Mouse (Mus musculus) stomach, postnatal 0 days (tissue): ENCODE data around the gene Naa80. TPM values are rescaled to one million over a fixed set of nuclear protein-coding genes. Genes with fewer than 3 reads are reported as not detected.

Experiments
- ATAC-seq: fragments of 200-750 bp; cut with Nextera tagmentation; 2 replicates; pipeline ENCODE4 v1.8.0; 2017; ENCODE audit not compliant: low FRiP score, low TSS enrichment
- DNase-seq: peaks from one replicate; pipeline ENCODE4 v3.0.0-alpha.2; 2016; ENCODE audit warnings: low spot score
- H3K27ac ChIP-seq: fragments of 300-500 bp; sonication (generic); replicated peaks from 2 replicates; pipeline ENCODE4 v1.5.1; 2014; ENCODE audit warnings: mild to moderate bottlenecking, control low read depth
- H3K27me3 ChIP-seq: fragments of 300-500 bp; sonication (generic); 2 replicates; pipeline ENCODE4 v1.6.1; 2014; ENCODE audit warnings: low read length; ENCODE audit not compliant: control insufficient read depth, insufficient read depth
- H3K36me3 ChIP-seq: fragments of 300-500 bp; sonication (generic); 2 replicates; pipeline ENCODE4 v1.6.1; 2014; ENCODE audit warnings: low read length, mixed read lengths; ENCODE audit not compliant: control insufficient read depth, insufficient read depth
- H3K4me1 ChIP-seq: fragments of 300-500 bp; sonication (generic); replicated peaks from 2 replicates; pipeline ENCODE4 v1.6.1; 2014; ENCODE audit warnings: antibody characterized with exemption; ENCODE audit not compliant: control insufficient read depth, insufficient read depth
- H3K4me2 ChIP-seq: fragments of 300-500 bp; sonication (generic); replicated peaks from 2 replicates; pipeline ENCODE4 v1.6.1; 2014; ENCODE audit warnings: low read depth, mild to moderate bottlenecking, control low read depth, moderate library complexity
- H3K4me3 ChIP-seq: fragments of 300-500 bp; sonication (generic); 2 replicates; pipeline ENCODE4 v1.5.1; 2014; ENCODE audit warnings: low read depth, low read length, control low read depth
- H3K9ac ChIP-seq: fragments of 300-500 bp; sonication (generic); 2 replicates; pipeline ENCODE4 v1.6.1; 2014; ENCODE audit warnings: mild to moderate bottlenecking, low read length, control low read depth, mixed read lengths
- H3K9me3 ChIP-seq: fragments of 300-500 bp; sonication (generic); 2 replicates; pipeline ENCODE4 v1.6.1; 2016; ENCODE audit warnings: low read length; ENCODE audit not compliant: control insufficient read depth
- CTCF ChIP-seq: IDR thresholded peaks from 2 replicates; pipeline ENCODE4 v1.5.1; 2016; ENCODE audit warnings: antibody characterized with exemption, low read depth, mild to moderate bottlenecking, moderate library complexity
- EP300 ChIP-seq: optimal IDR thresholded peaks from 2 replicates; pipeline ENCODE3; 2016; ENCODE audit warnings: antibody characterized with exemption
- WGBS: fragments of 180-500 bp; shearing (Covaris S2); extraction: QIAGEN DNeasy Blood & Tissue Kit; methylation state at CpG from one replicate; pipeline ENCODE4 v1.1.7; 2014; 5-methylcytosine and 5-hydroxymethylcytosine counted together
- polyA plus RNA-seq: library from polyadenylated mRNA; unstranded; fragments of >200 nt; fragmentation: Nextera tagmentation; extraction: Ambion mirVana; gene quantifications from 2 replicates; pipeline ENCODE4 v1.2.1, GENCODE M21; 2015

The Naa80 gene
- polyA plus RNA-seq, 1 experiment from 2014 or later: 13.3 TPM

- Histone ChIP-seq H3K4me2 (peak within 1 kb of the TSS; percentile 40), H3K9ac (no peak within 1 kb of the TSS), H3K9me3 (no peaks in the 10 kb centered on the region), H3K27me3 (no peaks in the 10 kb centered on the region), H3K27ac (no peak within 1 kb of the TSS), H3K4me1 (peaks cover 8% of the 10 kb centered on the region; the same call in 1 of the 2 replicates), H3K36me3 (peaks cover 4% of the 10 kb centered on the region; the same call in 1 of the 2 replicates), H3K4me3 (no peak within 1 kb of the TSS)
- ATAC-seq (peak; percentile 47), DNase-seq (peak; percentile 93)
- WGBS: 3% methylated on average over 20 of the region's 20 CpGs
- no peak for TF ChIP-seq CTCF
- no peak for TF ChIP-seq EP300
These were observed 31.7 kb upstream of the Naa80 start, which contains the start of gene Zmynd10 for GRCm38 (mm10) chr9:107547026-107547425. Gene Zmynd10, plus strand, starts transcription at chr9:107547298.

- 80% methylated on average over 5 of the region's 5 CpGs for WGBS
- H3K27ac ChIP-seq: no peak overlapping the region
- H3K27me3 ChIP-seq: no peaks in the 10 kb centered on the region
- ATAC-seq (no peak), DNase-seq (no peak)
- no peak overlapping the region for H3K4me2 ChIP-seq
- H3K4me3 ChIP-seq: no peak overlapping the region
- H3K9ac ChIP-seq: no peak overlapping the region
- peaks cover 10% of the 10 kb centered on the region; the same call in 1 of the 2 replicates for H3K4me1 ChIP-seq
- TF ChIP-seq EP300 (no peak), CTCF (no peak)
- H3K36me3 ChIP-seq: peaks cover 4% of the 10 kb centered on the region; the same call in 1 of the 2 replicates
- no peaks in the 10 kb centered on the region for H3K9me3 ChIP-seq
These were observed 30.7 kb upstream of the Naa80 start for GRCm38 (mm10) chr9:107547957-107548356.

DNA sequence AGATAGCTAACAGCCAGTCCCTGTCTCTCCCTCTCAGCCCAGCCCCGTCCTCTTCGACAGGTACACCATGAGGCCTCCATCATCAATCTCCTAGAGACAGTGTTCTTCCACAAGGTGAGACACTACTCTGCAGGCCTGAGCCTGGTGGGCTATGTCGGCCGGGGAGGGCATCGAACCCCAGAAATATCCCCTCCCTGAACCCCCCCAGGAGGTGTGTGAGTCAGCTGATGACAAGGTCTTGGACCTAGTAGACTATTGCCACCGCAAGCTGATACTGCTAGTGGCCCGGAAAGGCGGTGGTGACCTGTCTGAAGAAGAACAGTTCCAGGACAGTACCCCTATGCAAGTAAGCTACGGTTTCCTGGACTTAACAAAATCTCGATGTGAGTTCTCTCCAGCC lies 29.9 kb upstream of the Naa80 start:
- no peaks in the 10 kb centered on the region for H3K9me3 ChIP-seq
- H3K4me3 ChIP-seq: no peak overlapping the region
- H3K27ac ChIP-seq: no peak overlapping the region
- peaks cover 4% of the 10 kb centered on the region; the same call in 1 of the 2 replicates for H3K36me3 ChIP-seq
- H3K9ac ChIP-seq: no peak overlapping the region
- TF ChIP-seq EP300 (no peak), CTCF (no peak)
- DNase-seq: no peak
- H3K4me1 ChIP-seq: peaks cover 13% of the 10 kb centered on the region
- no peaks in the 10 kb centered on the region for H3K27me3 ChIP-seq
- no peak for ATAC-seq
- no peak overlapping the region for H3K4me2 ChIP-seq
- 91% methylated on average over 10 of the region's 10 CpGs for WGBS

- Histone ChIP-seq H3K9ac (no peak overlapping the region), H3K9me3 (no peaks in the 10 kb centered on the region), H3K4me3 (no peak overlapping the region), H3K4me2 (no peak overlapping the region), H3K27ac (no peak overlapping the region), H3K36me3 (no peaks in the 10 kb centered on the region), H3K27me3 (no peaks in the 10 kb centered on the region), H3K4me1 (peaks cover 16% of the 10 kb centered on the region)
- WGBS: 75% methylated on average over 20 of the region's 20 CpGs
- DNase-seq: no peak
- no peak for ATAC-seq
- TF ChIP-seq EP300 (no peak), CTCF (no peak)
These were observed 29.2 kb upstream of the Naa80 start for GRCm38 (mm10) chr9:107549297-107550074.

DNA sequence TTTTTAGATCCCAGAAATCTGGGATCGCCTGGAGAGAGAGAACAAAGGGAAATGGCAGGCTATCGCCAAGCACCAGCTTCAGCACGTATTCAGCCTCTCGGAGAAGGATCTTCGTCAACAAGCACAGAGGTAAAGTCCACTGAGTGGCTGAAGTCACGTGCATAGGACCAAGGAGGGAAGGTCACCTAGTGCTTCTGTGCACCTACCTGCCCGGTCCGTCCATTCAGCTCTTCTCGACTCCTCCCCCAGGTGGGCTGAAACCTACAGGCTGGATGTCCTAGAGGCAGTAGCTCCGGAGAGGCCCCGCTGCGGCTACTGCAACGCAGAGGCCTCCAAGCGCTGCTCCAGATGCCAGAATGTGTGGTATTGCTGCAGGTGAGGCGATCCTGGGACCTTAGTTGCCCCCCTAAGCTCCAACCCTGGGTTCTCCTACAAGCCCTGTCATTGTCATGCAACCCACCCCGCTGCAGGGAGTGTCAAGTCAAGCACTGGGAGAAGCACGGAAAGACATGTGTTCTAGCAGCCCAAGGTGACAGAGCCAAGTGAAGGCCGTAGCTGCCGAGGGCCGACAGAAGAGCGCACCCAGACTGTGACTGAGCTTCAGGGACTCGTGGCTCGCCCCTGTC lies 28.1 kb upstream of the Naa80 start:
- Histone ChIP-seq H3K27me3 (no peaks in the 10 kb centered on the region), H3K4me1 (peaks cover 16% of the 10 kb centered on the region), H3K36me3 (no peaks in the 10 kb centered on the region), H3K27ac (peak overlapping the region; percentile 69; the same call in 1 of the 2 replicates), H3K4me2 (peak overlapping the region; percentile 78), H3K9ac (peak overlapping the region; percentile 59; the same call in 1 of the 2 replicates), H3K4me3 (peak overlapping the region; percentile 46; the same call in 1 of the 2 replicates), H3K9me3 (no peaks in the 10 kb centered on the region)
- no peak for TF ChIP-seq CTCF
- TF ChIP-seq EP300: no peak
- ATAC-seq (peak; percentile 5; the same call in 1 of the 2 replicates), DNase-seq (peak; percentile 72)
- WGBS: 44% methylated on average over 23 of the region's 23 CpGs
